Mouse (Mus musculus) forebrain, embryonic 16.5 days (tissue): ENCODE data around the gene Fam214a. TPM values are rescaled to one million over a fixed set of nuclear protein-coding genes. Genes with fewer than 3 reads are reported as not detected.

Experiments
- ATAC-seq: fragments of 200-750 bp; cut with Nextera tagmentation; 2 replicates; pipeline ENCODE4 v1.8.0; 2017; ENCODE audit warnings: mild to moderate bottlenecking, moderate library complexity
- H3K27ac ChIP-seq: fragments of 300-500 bp; sonication (generic); 2 replicates; pipeline ENCODE4 v1.5.1; 2014; ENCODE audit warnings: low read length, control low read depth
- H3K27me3 ChIP-seq: fragments of 300-500 bp; sonication (generic); replicated peaks from 2 replicates; pipeline ENCODE4 v1.6.1; 2014; ENCODE audit warnings: low read length; ENCODE audit not compliant: control insufficient read depth, insufficient read depth
- H3K36me3 ChIP-seq: fragments of 300-500 bp; sonication (generic); 2 replicates; pipeline ENCODE4 v1.6.1; 2014; ENCODE audit not compliant: control insufficient read depth, insufficient read depth
- H3K4me1 ChIP-seq: fragments of 300-500 bp; sonication (generic); replicated peaks from 2 replicates; pipeline ENCODE4 v1.6.1; 2014; ENCODE audit warnings: low read length; ENCODE audit not compliant: control insufficient read depth, insufficient read depth
- H3K4me2 ChIP-seq: fragments of 300-500 bp; sonication (generic); 2 replicates; pipeline ENCODE4 v1.6.1; 2014; ENCODE audit warnings: mild to moderate bottlenecking, low read length, control low read depth
- H3K4me3 ChIP-seq: fragments of 300-500 bp; sonication (generic); replicated peaks from 2 replicates; pipeline ENCODE4 v1.5.1; 2014; ENCODE audit warnings: mild to moderate bottlenecking, low read length, control low read depth
- H3K9ac ChIP-seq: fragments of 300-500 bp; sonication (generic); replicated peaks from 2 replicates; pipeline ENCODE4 v1.6.1; 2014; ENCODE audit warnings: low read depth, low read length, control low read depth
- H3K9me3 ChIP-seq: fragments of 300-500 bp; sonication (generic); 2 replicates; pipeline ENCODE4 v1.6.1; 2016; ENCODE audit warnings: low read length; ENCODE audit not compliant: control insufficient read depth
- WGBS: fragments of 180-500 bp; shearing (Covaris S2); extraction: QIAGEN DNeasy Blood & Tissue Kit; methylation state at CpG from one replicate; pipeline ENCODE4 v1.1.7; 2014; 5-methylcytosine and 5-hydroxymethylcytosine counted together
- polyA plus RNA-seq: library from polyadenylated mRNA; unstranded; fragments of >200 nt; fragmentation: Nextera tagmentation; extraction: Ambion mirVana; gene quantifications from 2 replicates; pipeline ENCODE4 v1.2.1, GENCODE M21; 2015

The Fam214a gene
- polyA plus RNA-seq, 1 experiment from 2014 or later: 30.1 TPM

DNA sequence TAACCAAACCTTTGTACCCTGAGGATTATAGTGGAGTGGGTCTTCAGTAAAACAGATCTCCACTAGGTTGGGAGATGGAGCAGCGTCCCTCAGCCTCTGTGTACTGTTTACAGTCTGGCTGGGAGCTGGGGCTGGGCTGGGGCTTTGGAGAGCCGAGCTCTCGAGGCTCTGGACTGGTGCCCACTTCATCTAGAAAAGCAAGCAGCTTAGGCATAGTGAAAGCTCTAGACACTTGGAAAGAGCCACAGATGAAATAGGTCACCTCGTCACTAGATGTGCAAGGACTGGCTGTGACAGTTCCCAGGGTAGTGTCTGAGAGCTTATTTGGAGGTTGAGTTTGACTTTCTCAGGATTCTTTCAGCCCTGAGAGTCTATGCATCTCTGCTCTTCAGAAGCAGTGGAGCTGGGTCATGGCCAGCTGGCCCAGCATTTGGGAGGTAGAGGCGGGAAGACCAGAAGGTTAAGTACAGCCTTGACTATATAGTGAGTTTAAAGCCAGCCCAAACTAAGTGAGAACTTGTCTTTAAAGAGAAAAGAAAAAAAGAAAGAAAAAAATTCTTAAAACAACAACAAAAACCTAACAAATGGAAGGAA is 49.0 kb downstream of the Fam214a start:
- H3K9me3 ChIP-seq: no peaks in the 10 kb centered on the region
- WGBS: 43% methylated on average over 5 of the region's 5 CpGs
- H3K27ac ChIP-seq: no peak overlapping the region
- H3K27me3 ChIP-seq: no peaks in the 10 kb centered on the region
- H3K4me1 ChIP-seq: peaks cover 8% of the 10 kb centered on the region
- peaks cover 2% of the 10 kb centered on the region for H3K36me3 ChIP-seq
- no peak overlapping the region for H3K9ac ChIP-seq
- ATAC-seq: peak; percentile 67
- no peak overlapping the region for H3K4me2 ChIP-seq
- H3K4me3 ChIP-seq: no peak overlapping the region

DNA sequence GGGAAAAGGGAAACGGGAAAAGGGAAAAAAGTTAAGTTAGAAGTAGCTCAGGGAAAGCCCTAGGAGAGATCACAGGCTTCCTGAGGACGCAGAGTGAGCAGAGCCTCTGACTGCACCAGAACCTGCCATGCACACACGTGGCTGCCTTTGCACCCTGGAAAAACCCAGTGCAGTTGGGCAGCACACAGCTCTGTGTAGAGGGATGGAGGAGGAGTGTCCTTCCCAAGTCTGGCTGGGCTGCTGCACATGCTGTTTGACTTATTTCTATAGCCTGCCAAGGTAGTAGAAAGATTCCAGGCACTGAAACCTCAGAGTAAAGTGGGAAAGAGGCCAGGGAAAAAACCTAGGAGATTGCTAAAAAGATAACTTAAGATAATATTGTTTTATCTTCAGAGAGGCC is 49.6 kb downstream of the Fam214a start:
- ATAC-seq: no peak

DNA sequence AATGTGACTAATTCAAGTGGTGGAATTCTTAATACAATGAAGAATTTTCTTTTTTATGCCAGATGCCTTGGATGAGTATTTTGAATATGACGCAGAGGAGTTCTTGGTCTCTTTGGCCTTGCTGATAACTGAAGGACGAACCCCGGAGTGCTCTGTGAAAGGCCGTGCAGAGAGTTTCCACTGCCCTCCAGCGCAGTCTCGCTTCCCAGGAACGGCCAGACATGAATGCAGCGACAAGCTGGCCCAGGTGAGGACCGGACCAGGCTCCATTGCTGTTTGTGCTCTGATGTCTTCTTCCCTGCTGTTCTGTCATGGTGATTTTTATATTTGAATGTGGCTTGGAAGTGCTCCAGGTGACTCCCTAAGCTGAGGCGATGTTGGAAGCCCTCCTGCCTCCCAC is 51.5 kb downstream of the Fam214a start:
- Histone ChIP-seq H3K4me2 (no peak overlapping the region), H3K4me3 (no peak overlapping the region), H3K9ac (no peak overlapping the region), H3K27me3 (no peaks in the 10 kb centered on the region), H3K4me1 (peaks cover 8% of the 10 kb centered on the region), H3K27ac (no peak overlapping the region), H3K9me3 (no peaks in the 10 kb centered on the region), H3K36me3 (peaks cover 2% of the 10 kb centered on the region)
- no peak for ATAC-seq
- 91% methylated on average over 10 of the region's 10 CpGs for WGBS

More for the DNA sequence above, 49.6 kb downstream of the Fam214a start:
- H3K9ac ChIP-seq: no peak overlapping the region
- no peaks in the 10 kb centered on the region for H3K9me3 ChIP-seq
- WGBS: 78% methylated on average over 3 of the region's 3 CpGs
- no peak overlapping the region for H3K27ac ChIP-seq
- H3K4me1 ChIP-seq: peaks cover 8% of the 10 kb centered on the region
- H3K4me3 ChIP-seq: no peak overlapping the region
- H3K4me2 ChIP-seq: no peak overlapping the region
- peaks cover 2% of the 10 kb centered on the region for H3K36me3 ChIP-seq
- H3K27me3 ChIP-seq: no peaks in the 10 kb centered on the region

DNA sequence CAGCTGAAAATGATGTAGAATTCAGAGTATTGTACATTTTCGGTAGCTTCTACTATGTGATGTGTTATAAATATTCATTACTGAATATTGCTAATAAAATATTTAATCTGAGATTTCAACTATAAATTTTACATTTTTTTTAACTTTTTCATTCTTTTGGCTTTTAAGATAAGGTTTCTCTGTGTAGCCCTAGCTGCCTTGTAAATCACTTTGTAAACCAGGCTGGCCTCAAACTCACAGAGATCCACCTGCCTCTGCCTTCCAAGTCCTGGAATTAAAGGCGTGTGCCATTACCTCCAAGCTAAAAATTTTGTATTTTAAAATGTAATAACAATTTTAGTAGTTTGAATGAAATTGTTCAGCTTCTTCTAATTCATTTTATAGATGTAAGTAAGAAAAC is 63.9 kb downstream of the Fam214a start:
- WGBS: 81% methylated on average over 2 of the region's 2 CpGs
- Histone ChIP-seq H3K4me3 (no peak overlapping the region), H3K9ac (no peak overlapping the region), H3K9me3 (no peaks in the 10 kb centered on the region), H3K36me3 (peaks cover 36% of the 10 kb centered on the region), H3K27ac (no peak overlapping the region), H3K4me2 (no peak overlapping the region), H3K4me1 (no peaks in the 10 kb centered on the region), H3K27me3 (no peaks in the 10 kb centered on the region)
- no peak for ATAC-seq

DNA sequence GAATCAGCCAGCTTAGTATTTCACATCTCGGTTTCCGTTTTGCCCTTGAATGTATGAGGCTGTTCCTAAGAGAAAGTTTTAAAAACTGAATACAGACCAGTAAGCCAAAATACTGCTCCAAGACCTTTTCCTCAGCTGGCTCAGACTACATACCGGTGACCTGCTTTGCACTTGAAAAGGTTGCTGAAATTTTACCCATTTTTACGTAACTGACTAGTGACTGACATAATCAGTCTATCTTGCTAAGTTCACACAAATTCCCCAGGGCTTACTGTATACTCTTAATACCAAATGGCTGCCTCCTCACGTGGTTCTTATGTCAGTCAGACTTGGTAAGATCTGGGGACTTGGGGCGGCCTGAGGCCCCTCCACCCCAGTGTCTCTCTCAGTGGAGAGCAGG is 66.5 kb downstream of the Fam214a start:
- H3K9me3 ChIP-seq: no peaks in the 10 kb centered on the region
- WGBS: 89% methylated on average over 6 of the region's 6 CpGs

DNA sequence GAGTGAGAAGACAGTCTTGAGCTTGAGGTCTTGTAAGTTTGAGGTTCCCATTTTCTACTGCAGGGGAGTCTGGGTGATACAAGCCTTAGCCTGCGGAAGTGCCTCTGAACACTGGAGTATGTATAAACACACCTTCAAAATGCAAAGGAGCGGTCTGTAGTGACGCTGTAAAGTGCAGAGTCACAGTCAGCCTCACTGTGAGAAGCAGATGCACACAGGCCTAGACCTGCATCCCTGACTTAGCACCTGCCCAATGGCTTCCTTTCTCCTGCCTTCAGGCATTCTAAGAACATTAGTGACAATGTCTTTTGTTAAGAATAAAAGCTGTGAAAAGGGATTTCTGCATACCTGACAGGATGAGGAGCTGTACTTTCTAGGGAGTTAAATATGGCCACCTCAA is 66.9 kb downstream of the Fam214a start:
- no peaks in the 10 kb centered on the region for H3K4me1 ChIP-seq
- peaks cover 29% of the 10 kb centered on the region for H3K36me3 ChIP-seq
- H3K4me3 ChIP-seq: no peak overlapping the region
- no peak for ATAC-seq
- no peak overlapping the region for H3K4me2 ChIP-seq
- H3K27me3 ChIP-seq: no peaks in the 10 kb centered on the region
- WGBS: 92% methylated on average over 3 of the region's 3 CpGs
- no peak overlapping the region for H3K9ac ChIP-seq
- no peaks in the 10 kb centered on the region for H3K9me3 ChIP-seq
- H3K27ac ChIP-seq: no peak overlapping the region

More for the DNA sequence above, 66.5 kb downstream of the Fam214a start:
- Histone ChIP-seq H3K27me3 (no peaks in the 10 kb centered on the region), H3K4me3 (no peak overlapping the region), H3K9ac (no peak overlapping the region), H3K4me1 (no peaks in the 10 kb centered on the region), H3K27ac (no peak overlapping the region), H3K4me2 (no peak overlapping the region), H3K36me3 (peaks cover 29% of the 10 kb centered on the region)
- no peak for ATAC-seq

DNA sequence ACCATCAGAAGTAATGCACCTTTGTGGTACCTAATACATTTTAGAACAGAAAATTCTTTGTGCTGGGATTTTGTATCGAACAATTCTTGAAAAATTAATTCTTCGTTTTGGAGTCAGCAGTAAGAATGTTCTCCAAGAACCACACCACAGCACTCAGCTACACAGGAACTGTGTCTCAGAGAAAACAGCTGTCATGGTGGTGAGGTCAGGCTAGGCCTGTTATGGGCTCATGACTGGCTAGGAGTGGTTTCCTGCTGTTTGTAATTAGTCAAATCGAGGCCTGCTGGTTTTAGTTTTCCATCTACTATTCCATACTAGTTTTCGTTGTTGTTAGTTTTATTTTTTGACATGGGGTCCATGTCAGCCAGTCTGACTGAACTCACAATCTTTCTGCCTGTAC is 67.9 kb downstream of the Fam214a start:
- no peak overlapping the region for H3K4me2 ChIP-seq
- no peaks in the 10 kb centered on the region for H3K9me3 ChIP-seq
- no peaks in the 10 kb centered on the region for H3K4me1 ChIP-seq
- H3K9ac ChIP-seq: no peak overlapping the region
- H3K36me3 ChIP-seq: peaks cover 26% of the 10 kb centered on the region
- H3K4me3 ChIP-seq: no peak overlapping the region
- no peaks in the 10 kb centered on the region for H3K27me3 ChIP-seq
- H3K27ac ChIP-seq: no peak overlapping the region
- 83% methylated on average over 4 of the region's 4 CpGs for WGBS
- ATAC-seq: no peak

DNA sequence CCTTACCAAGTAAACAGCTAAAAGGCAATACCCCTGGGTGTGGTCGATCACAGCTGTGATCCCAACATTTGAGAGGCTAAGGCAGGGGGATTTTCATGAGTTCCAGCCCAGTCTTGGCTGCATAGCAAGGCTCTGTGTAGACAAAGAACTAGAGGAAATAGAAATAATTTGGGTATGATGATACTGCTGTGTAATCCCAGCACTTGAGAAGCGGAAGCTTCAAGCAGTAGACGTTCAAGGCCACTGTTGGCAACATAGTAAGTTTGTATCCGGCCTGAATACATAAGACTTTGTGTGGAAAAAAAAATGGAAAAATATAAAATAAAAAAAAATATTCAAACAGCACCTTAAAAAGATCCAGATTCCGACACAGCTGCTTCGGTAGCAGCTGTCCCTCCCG is 69.9 kb downstream of the Fam214a start:
- H3K4me2 ChIP-seq: no peak overlapping the region
- ATAC-seq: no peak
- no peak overlapping the region for H3K27ac ChIP-seq
- no peaks in the 10 kb centered on the region for H3K27me3 ChIP-seq
- no peak overlapping the region for H3K9ac ChIP-seq
- H3K36me3 ChIP-seq: peaks cover 24% of the 10 kb centered on the region
- H3K4me3 ChIP-seq: no peak overlapping the region
- WGBS: 91% methylated on average over 7 of the region's 7 CpGs
- no peaks in the 10 kb centered on the region for H3K4me1 ChIP-seq
- H3K9me3 ChIP-seq: no peaks in the 10 kb centered on the region

DNA sequence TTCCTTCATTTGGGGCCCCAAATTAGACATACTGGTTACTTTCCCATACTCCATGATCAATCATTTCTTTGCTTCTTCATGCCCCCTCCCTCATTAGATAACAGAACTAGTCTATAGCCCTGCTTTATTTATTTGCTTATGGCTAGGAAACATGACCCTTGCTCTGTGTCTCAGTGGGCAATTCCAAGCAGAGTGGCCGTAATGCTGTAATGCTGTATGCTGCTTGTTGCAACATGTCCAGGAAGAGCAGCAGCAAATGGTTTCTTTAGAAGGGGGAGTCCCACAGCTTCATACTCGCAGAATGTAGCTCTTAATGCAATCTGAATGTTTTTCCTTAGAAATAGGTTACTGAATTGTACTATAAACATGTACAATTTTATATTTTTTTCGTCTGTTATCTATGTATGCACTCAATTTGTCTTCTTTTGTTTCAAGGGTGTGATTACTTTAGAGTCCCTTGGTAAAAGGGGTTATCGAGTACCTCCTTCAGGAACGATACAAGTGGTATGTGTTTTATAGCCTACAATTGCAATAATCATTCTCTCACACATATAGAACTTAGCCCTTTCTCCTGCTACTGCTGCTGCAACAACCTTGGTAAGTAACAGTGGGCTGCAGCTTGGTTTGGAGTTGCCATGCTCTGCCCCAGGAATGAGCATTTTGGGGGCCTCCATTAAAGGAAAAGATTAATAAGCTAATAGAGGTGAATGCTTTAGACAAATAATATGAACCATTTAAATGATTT is 70.6 kb downstream of the Fam214a start:
- WGBS: 83% methylated on average over 5 of the region's 5 CpGs
- peaks cover 20% of the 10 kb centered on the region for H3K36me3 ChIP-seq
- H3K9me3 ChIP-seq: no peaks in the 10 kb centered on the region
- H3K27me3 ChIP-seq: no peaks in the 10 kb centered on the region
- no peak overlapping the region for H3K4me3 ChIP-seq
- H3K4me1 ChIP-seq: no peaks in the 10 kb centered on the region
- ATAC-seq: no peak
- H3K27ac ChIP-seq: no peak overlapping the region
- H3K4me2 ChIP-seq: no peak overlapping the region
- H3K9ac ChIP-seq: no peak overlapping the region
